Mouse (Mus musculus) kidney, embryonic 15.5 days (tissue): ENCODE results near the gene Col6a5. TPM values are rescaled to one million over a fixed set of nuclear protein-coding genes. Genes with fewer than 3 reads are reported as not detected.
A peak's percentile ranks its signal among the peaks of the same experiment; 100 is the strongest.

Source experiments
- ATAC-seq: fragments of 200-750 bp; cut with Nextera tagmentation; replicated peaks from 2 replicates; pipeline ENCODE4 v1.8.0; 2017; ENCODE audit warnings: moderate TSS enrichment; ENCODE audit not compliant: low FRiP score
- H3K27ac ChIP-seq: fragments of 300-500 bp; sonication (generic); 2 replicates; pipeline ENCODE4 v1.5.1; 2015; ENCODE audit warnings: mild to moderate bottlenecking, inconsistent platforms
- H3K27me3 ChIP-seq: fragments of 300-500 bp; sonication (generic); 2 replicates; pipeline ENCODE4 v1.6.1; 2015; ENCODE audit warnings: inconsistent platforms
- H3K36me3 ChIP-seq: fragments of 300-500 bp; sonication (generic); 2 replicates; pipeline ENCODE4 v1.6.1; 2015; ENCODE audit warnings: inconsistent platforms
- H3K4me1 ChIP-seq: fragments of 300-500 bp; sonication (generic); 2 replicates; pipeline ENCODE4 v1.6.1; 2015; ENCODE audit warnings: inconsistent platforms
- H3K4me2 ChIP-seq: fragments of 300-500 bp; sonication (generic); 2 replicates; pipeline ENCODE4 v1.6.1; 2015; ENCODE audit warnings: moderate library complexity, mild to moderate bottlenecking, inconsistent platforms
- H3K4me3 ChIP-seq: fragments of 300-500 bp; sonication (generic); replicated peaks from 2 replicates; pipeline ENCODE4 v1.5.1; 2015; ENCODE audit warnings: mild to moderate bottlenecking, inconsistent platforms
- H3K9ac ChIP-seq: fragments of 300-500 bp; sonication (generic); 2 replicates; pipeline ENCODE4 v1.6.1; 2015; ENCODE audit warnings: mild to moderate bottlenecking, inconsistent platforms
- H3K9me3 ChIP-seq: fragments of 300-500 bp; sonication (generic); replicated peaks from 2 replicates; pipeline ENCODE4 v1.6.1; 2016; ENCODE audit warnings: inconsistent platforms
- WGBS: fragments of 180-500 bp; shearing (Covaris S2); methylation state at CpG from one replicate; pipeline ENCODE4 v1.1.7; 2015; ENCODE audit warnings: mixed read lengths; 5-methylcytosine and 5-hydroxymethylcytosine counted together
- polyA plus RNA-seq: library from polyadenylated mRNA; unstranded; fragments of >200 nt; fragmentation: Nextera tagmentation; extraction: Ambion mirVana; gene quantifications from 2 replicates; pipeline ENCODE4 v1.2.1, GENCODE M21; 2015

Col6a5 gene
- 0.37 and 0.42 TPM in 2 replicates for polyA plus RNA-seq

DNA sequence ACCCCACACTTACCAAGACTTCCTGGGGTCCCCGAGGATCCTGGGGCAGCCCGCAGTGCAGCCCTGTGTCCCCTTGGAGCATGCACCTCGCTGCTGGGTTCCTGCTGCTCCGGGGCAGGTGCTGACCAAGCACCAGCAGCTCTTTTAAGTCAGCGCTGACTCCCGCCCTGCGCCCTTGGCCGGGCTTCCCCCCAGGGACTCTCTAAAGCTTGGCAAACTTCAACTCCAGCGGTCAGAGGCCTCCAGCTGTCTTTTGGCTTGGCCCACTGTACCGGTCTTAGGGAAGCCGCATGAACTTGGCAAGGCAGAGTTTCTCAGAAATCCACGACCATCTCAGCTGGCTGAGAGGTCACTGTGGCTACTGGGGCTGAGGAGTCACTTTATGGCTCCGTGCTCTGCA, at the start of gene Col6a5:
Gene Col6a5 (minus strand): TSS at position 111 of the 400 bp plus-strand sequence.
- no peak within 1 kb of the TSS for H3K4me2 ChIP-seq
- no peaks in the 10 kb centered on the region for H3K9me3 ChIP-seq
- H3K27ac ChIP-seq, result no peak within 1 kb of the TSS
- no peak for ATAC-seq
- H3K36me3 ChIP-seq, result no peaks in the 10 kb centered on the region
- no peak within 1 kb of the TSS for H3K4me3 ChIP-seq
- no peak within 1 kb of the TSS for H3K9ac ChIP-seq
- WGBS, result 10% methylated on average over 13 of the region's 13 CpGs
- H3K27me3 ChIP-seq, result peaks cover 12% of the 10 kb centered on the region; the same call in 1 of the 2 replicates
- peaks cover 10% of the 10 kb centered on the region for H3K4me1 ChIP-seq

- H3K4me3 ChIP-seq, result no peak overlapping the region
- WGBS, result 55% methylated on average over 11 of the region's 11 CpGs
- no peaks in the 10 kb centered on the region for H3K27me3 ChIP-seq
- no peak overlapping the region for H3K27ac ChIP-seq
- H3K4me1 ChIP-seq, result no peaks in the 10 kb centered on the region
- H3K9ac ChIP-seq, result no peak overlapping the region
- 0 out of 2 replicates have a peak, but pooled peaks cover 3% of the 10 kb centered on the region for H3K9me3 ChIP-seq
- ATAC-seq, result no peak
- H3K36me3 ChIP-seq, result no peaks in the 10 kb centered on the region
- no peak overlapping the region for H3K4me2 ChIP-seq
Measured at GRCm38 (mm10) chr9:105997955-105998354, 37.5 kb upstream of the Col6a5 start.

GRCm38 (mm10) chr9:105992425-105992824, 32.0 kb upstream of the Col6a5 start:
- ATAC-seq, result no peak
- Histone ChIP-seq H3K4me1 (no peaks in the 10 kb centered on the region), H3K27me3 (no peaks in the 10 kb centered on the region), H3K4me2 (no peak overlapping the region), H3K4me3 (no peak overlapping the region), H3K36me3 (no peaks in the 10 kb centered on the region), H3K9ac (no peak overlapping the region), H3K27ac (no peak overlapping the region), H3K9me3 (0 out of 2 replicates have a peak, but pooled peaks cover 3% of the 10 kb centered on the region)
- whole genome bisulfite sequencing, result 77% methylated on average over 6 of the region's 6 CpGs

DNA sequence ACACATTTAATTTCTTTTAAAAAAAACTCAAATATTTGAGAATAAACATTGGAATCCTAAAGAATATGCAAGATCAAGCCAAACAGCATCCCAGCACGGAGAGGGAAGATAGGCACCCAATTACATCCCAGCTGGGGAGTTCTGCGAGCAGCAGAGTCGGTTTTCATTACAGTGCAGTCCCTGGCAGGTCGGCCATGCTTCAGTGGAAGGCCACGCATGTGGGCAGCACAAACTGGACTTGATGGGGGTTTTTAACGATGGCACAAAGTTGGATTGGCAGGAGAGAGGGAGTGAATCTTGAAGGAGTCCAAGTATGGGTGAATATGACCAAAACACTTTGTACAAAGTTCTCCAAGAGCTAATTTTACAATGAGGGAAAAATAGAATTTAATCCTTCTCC, 29.7 kb upstream of the Col6a5 start:
- no peak overlapping the region for H3K27ac ChIP-seq
- H3K27me3 ChIP-seq, result no peaks in the 10 kb centered on the region
- H3K4me2 ChIP-seq, result no peak overlapping the region
- H3K9ac ChIP-seq, result no peak overlapping the region
- H3K9me3 ChIP-seq, result no peaks in the 10 kb centered on the region
- ATAC-seq, result peak; percentile 83
- H3K36me3 ChIP-seq, result no peaks in the 10 kb centered on the region
- H3K4me1 ChIP-seq, result no peaks in the 10 kb centered on the region
- WGBS, result 29% methylated on average over 6 of the region's 6 CpGs
- H3K4me3 ChIP-seq, result no peak overlapping the region

- 87% methylated on average over 6 of the region's 6 CpGs for WGBS
- no peak overlapping the region for H3K27ac ChIP-seq
- H3K4me2 ChIP-seq, result no peak overlapping the region
- H3K9me3 ChIP-seq, result no peaks in the 10 kb centered on the region
- no peak overlapping the region for H3K4me3 ChIP-seq
- H3K4me1 ChIP-seq, result no peaks in the 10 kb centered on the region
- no peak overlapping the region for H3K9ac ChIP-seq
- no peak for ATAC-seq
- no peaks in the 10 kb centered on the region for H3K36me3 ChIP-seq
- H3K27me3 ChIP-seq, result no peaks in the 10 kb centered on the region
Measured at GRCm38 (mm10) chr9:105989468-105989867, 29.0 kb upstream of the Col6a5 start.

DNA sequence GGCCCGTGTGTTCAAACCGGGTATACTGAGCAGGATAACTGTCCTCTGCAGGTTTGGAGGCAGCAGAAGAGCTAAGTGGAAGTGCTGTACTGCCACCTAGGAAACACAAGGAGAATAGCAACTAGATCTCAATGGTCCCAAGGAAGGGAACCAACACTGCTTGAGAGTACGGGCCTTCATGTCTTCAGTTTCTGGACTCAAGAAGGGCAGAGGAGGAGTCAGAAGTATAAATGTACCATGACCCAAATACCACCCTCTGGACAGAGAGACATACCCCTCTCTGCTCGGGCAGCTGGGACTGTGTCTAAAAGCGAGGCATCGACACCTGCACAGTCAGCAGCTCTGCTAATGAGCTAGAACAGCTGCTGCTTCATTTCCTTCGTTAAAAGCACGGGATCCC, 27.7 kb upstream of the Col6a5 start:
- H3K27me3 ChIP-seq, result 0 out of 2 replicates have a peak, but pooled peaks cover 2% of the 10 kb centered on the region
- H3K9me3 ChIP-seq, result no peaks in the 10 kb centered on the region
- H3K36me3 ChIP-seq, result no peaks in the 10 kb centered on the region
- H3K9ac ChIP-seq, result no peak overlapping the region
- H3K4me2 ChIP-seq, result no peak overlapping the region
- no peak for ATAC-seq
- H3K4me1 ChIP-seq, result no peaks in the 10 kb centered on the region
- no peak overlapping the region for H3K27ac ChIP-seq
- no peak overlapping the region for H3K4me3 ChIP-seq
- 61% methylated on average over 8 of the region's 8 CpGs for WGBS

GRCm38 (mm10) chr9:105984931-105985519, 24.6 kb upstream of the Col6a5 start:
- H3K4me1 ChIP-seq, result no peaks in the 10 kb centered on the region
- 37% methylated on average over 10 of the region's 10 CpGs for WGBS
- no peaks in the 10 kb centered on the region for H3K36me3 ChIP-seq
- H3K27ac ChIP-seq, result no peak overlapping the region
- 0 out of 2 replicates have a peak, but pooled peaks cover 2% of the 10 kb centered on the region for H3K27me3 ChIP-seq
- H3K4me2 ChIP-seq, result no peak overlapping the region
- H3K9me3 ChIP-seq, result no peaks in the 10 kb centered on the region
- H3K9ac ChIP-seq, result no peak overlapping the region
- H3K4me3 ChIP-seq, result no peak overlapping the region
- no peak for ATAC-seq

DNA sequence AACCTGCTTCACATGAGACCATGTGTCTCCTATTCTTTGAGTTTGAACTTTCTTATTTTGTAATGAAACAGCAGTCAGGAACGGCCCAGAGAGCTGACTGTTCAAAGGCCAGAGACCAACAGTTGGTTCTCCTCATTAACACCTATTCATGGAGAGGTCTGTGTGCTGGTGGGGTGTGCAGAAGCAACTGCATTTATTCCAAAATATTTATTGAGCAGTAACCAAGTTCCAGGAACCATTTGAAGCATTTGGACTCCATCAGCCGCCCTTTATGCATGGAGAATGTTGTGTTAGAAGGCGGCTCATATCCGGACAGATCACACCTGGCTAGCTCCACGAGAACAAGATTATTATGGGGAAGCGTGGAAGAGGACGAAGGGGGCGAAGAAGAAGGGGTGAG, 18.0 kb upstream of the Col6a5 start:
- Histone ChIP-seq H3K4me3 (no peak overlapping the region), H3K27me3 (0 out of 2 replicates have a peak, but pooled peaks cover 6% of the 10 kb centered on the region), H3K36me3 (no peaks in the 10 kb centered on the region), H3K9ac (no peak overlapping the region), H3K9me3 (no peaks in the 10 kb centered on the region), H3K27ac (no peak overlapping the region), H3K4me2 (no peak overlapping the region), H3K4me1 (no peaks in the 10 kb centered on the region)
- WGBS, result 86% methylated on average over 8 of the region's 8 CpGs
- no peak for ATAC-seq

DNA sequence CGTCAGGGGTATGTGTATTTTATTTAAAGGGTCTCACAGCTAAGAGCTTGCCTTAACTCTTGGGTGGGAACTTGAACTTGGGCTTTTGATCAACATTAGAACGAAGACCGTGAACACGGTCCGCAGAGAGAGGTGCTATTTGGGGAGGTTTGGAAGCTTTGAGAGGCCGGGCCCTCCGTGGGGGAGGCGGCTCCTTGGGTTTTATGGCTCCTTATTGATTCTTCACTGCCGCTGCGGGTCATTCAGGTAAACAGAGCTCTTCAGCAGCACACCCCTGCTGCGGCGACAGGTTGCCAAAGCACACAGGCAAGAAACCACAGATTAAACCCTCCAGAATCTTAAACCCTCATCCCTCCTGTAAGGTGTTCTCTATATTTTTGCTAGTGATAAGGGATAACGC, 16.4 kb upstream of the Col6a5 start:
- Histone ChIP-seq H3K27ac (no peak overlapping the region), H3K27me3 (0 out of 2 replicates have a peak, but pooled peaks cover 6% of the 10 kb centered on the region), H3K9ac (no peak overlapping the region), H3K4me1 (no peaks in the 10 kb centered on the region), H3K4me3 (no peak overlapping the region), H3K36me3 (no peaks in the 10 kb centered on the region), H3K9me3 (no peaks in the 10 kb centered on the region), H3K4me2 (no peak overlapping the region; the same call in 1 of the 2 replicates)
- 11% methylated on average over 13 of the region's 13 CpGs for WGBS
- no peak for ATAC-seq

DNA sequence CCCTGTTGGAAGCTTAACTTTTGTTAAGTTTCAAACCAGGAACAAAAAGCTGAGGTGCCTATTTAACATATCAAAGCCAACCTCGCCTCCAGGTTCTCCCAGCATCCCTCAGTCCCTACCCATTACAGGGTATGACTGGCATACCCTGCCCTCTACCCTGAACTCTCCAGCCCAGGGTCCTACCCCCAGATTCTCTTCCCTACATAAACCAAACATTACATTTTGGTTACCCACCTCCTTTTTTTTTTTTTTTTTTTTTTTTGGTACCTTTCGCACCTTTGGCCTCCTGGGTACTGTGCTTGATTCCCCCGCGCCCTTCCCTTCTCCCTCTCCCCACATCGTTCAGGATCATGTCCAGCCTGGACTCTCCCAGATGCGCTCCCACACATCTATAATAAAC, 15.9 kb upstream of the Col6a5 start:
- no peak for ATAC-seq
- no peaks in the 10 kb centered on the region for H3K36me3 ChIP-seq
- no peaks in the 10 kb centered on the region for H3K9me3 ChIP-seq
- H3K9ac ChIP-seq, result no peak overlapping the region
- no peak overlapping the region for H3K4me2 ChIP-seq
- WGBS, result 31% methylated on average over 6 of the region's 6 CpGs
- 0 out of 2 replicates have a peak, but pooled peaks cover 6% of the 10 kb centered on the region for H3K27me3 ChIP-seq
- no peak overlapping the region for H3K4me3 ChIP-seq
- H3K27ac ChIP-seq, result no peak overlapping the region
- H3K4me1 ChIP-seq, result no peaks in the 10 kb centered on the region

- Histone ChIP-seq H3K27ac (no peak overlapping the region), H3K4me3 (no peak overlapping the region), H3K9me3 (no peaks in the 10 kb centered on the region), H3K9ac (no peak overlapping the region), H3K4me1 (no peaks in the 10 kb centered on the region), H3K27me3 (0 out of 2 replicates have a peak, but pooled peaks cover 6% of the 10 kb centered on the region), H3K4me2 (no peak overlapping the region), H3K36me3 (no peaks in the 10 kb centered on the region)
- 79% methylated on average over 1 of the region's 1 CpGs for WGBS
- ATAC-seq, result no peak
Measured at GRCm38 (mm10) chr9:105973736-105974135, 13.3 kb upstream of the Col6a5 start.

GRCm38 (mm10) chr9:105972031-105972430, 11.6 kb upstream of the Col6a5 start:
- 92% methylated on average over 3 of the region's 3 CpGs for WGBS
- H3K36me3 ChIP-seq, result no peaks in the 10 kb centered on the region
- H3K9me3 ChIP-seq, result no peaks in the 10 kb centered on the region
- no peaks in the 10 kb centered on the region for H3K4me1 ChIP-seq
- no peak for ATAC-seq
- no peak overlapping the region for H3K27ac ChIP-seq
- H3K9ac ChIP-seq, result no peak overlapping the region
- H3K27me3 ChIP-seq, result 0 out of 2 replicates have a peak, but pooled peaks cover 6% of the 10 kb centered on the region
- no peak overlapping the region for H3K4me2 ChIP-seq
- H3K4me3 ChIP-seq, result no peak overlapping the region
